Mouse (Mus musculus): ENCODE results near the gene Map6.

DNA sequence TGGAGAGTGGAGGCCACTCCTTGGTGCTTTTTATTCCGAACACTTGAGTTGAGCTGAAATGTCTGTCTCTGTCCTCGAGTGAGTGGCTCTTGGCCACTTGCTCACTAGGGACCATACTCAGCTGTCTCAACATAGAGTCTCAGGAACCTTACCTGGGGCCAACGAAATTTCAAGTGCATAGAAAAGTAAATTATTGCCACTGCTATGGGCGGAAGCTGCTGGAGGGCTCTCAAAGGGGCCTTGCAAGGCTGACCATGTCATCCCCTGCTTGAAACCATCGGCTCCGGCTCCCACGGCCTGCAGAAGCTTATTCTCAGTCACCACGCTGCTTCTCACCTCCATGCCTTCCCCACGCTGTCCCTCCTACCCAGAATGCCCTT lies 56.1 kb downstream of the Map6 start:
- TF ChIP-seq CTCF (IDR thresholded peaks at IDR 0.05; ENCODE audit: low read depth) (no peak), EP300 (optimal IDR thresholded peaks at IDR 0.05) (no peak)
